Mouse (Mus musculus): ENCODE data around the gene Tctex1d2. TPM values are rescaled to one million over a fixed set of nuclear protein-coding genes. Genes with fewer than 3 reads are reported as not detected.

The Tctex1d2 gene
- total and polyA plus RNA-seq, 2 experiments from 2014 or later, result 8.7 to 53.7 TPM

- 90% methylated on average over 3 of the region's 3 CpGs for WGBS
- H3K27ac ChIP-seq, result no peak overlapping the region
- no peaks in the 10 kb centered on the region for H3K27me3 ChIP-seq (ENCODE audit: insufficient read depth, low read length)
- ATAC-seq (no peak), DNase-seq (ENCODE audit: low spot score) (no peak)
- H3K9me3 ChIP-seq (ENCODE audit: low read length), result no peaks in the 10 kb centered on the region
- H3K9ac ChIP-seq (replicated peaks; ENCODE audit: low read length), result no peak overlapping the region
- peaks cover 24% of the 10 kb centered on the region for H3K36me3 ChIP-seq (ENCODE audit: insufficient read depth, low read length)
- H3K4me3 ChIP-seq (ENCODE audit: low read length), result no peak overlapping the region
- H3K4me1 ChIP-seq (ENCODE audit: insufficient read depth, low read length), result no peaks in the 10 kb centered on the region
- no peak overlapping the region for H3K4me2 ChIP-seq (ENCODE audit: low read depth, low read length)
- no peak for TF ChIP-seq CTCF (IDR thresholded peaks at IDR 0.05; ENCODE audit: low read depth)
Measured at GRCm38 (mm10) chr16:32389841-32390240, 29.7 kb upstream of the Tctex1d2 start.

- no peaks in the 10 kb centered on the region for H3K27me3 ChIP-seq (ENCODE audit: insufficient read depth, low read length)
- no peak overlapping the region for H3K4me3 ChIP-seq (ENCODE audit: low read length)
- no peak overlapping the region for H3K4me2 ChIP-seq (ENCODE audit: low read depth, low read length)
- H3K4me1 ChIP-seq (ENCODE audit: insufficient read depth, low read length), result no peaks in the 10 kb centered on the region
- ATAC-seq (no peak), DNase-seq (ENCODE audit: low spot score) (no peak)
- TF ChIP-seq CTCF (IDR thresholded peaks at IDR 0.05; ENCODE audit: low read depth), result no peak
- peaks cover 15% of the 10 kb centered on the region for H3K36me3 ChIP-seq (ENCODE audit: insufficient read depth, low read length)
- H3K9me3 ChIP-seq (ENCODE audit: low read length), result no peaks in the 10 kb centered on the region
- H3K27ac ChIP-seq, result no peak overlapping the region
- WGBS, result 95% methylated on average over 3 of the region's 3 CpGs
- H3K9ac ChIP-seq (replicated peaks; ENCODE audit: low read length), result no peak overlapping the region
Measured at GRCm38 (mm10) chr16:32390882-32391281, 28.6 kb upstream of the Tctex1d2 start.

- no peak for DNase-seq (ENCODE audit: low spot score)
- Histone ChIP-seq H3K9me3 (ENCODE audit: low read length) (no peaks in the 10 kb centered on the region), H3K4me1 (ENCODE audit: insufficient read depth, low read length) (no peaks in the 10 kb centered on the region), H3K4me3 (ENCODE audit: low read length) (no peak overlapping the region), H3K9ac (replicated peaks; ENCODE audit: low read length) (no peak overlapping the region), H3K4me2 (ENCODE audit: low read depth, low read length) (no peak overlapping the region), H3K36me3 (ENCODE audit: insufficient read depth, low read length) (peaks cover 10% of the 10 kb centered on the region), H3K27ac (no peak overlapping the region), H3K27me3 (ENCODE audit: insufficient read depth, low read length) (no peaks in the 10 kb centered on the region)
- WGBS, result 67% methylated on average over 6 of the region's 6 CpGs
- TF ChIP-seq CTCF (IDR thresholded peaks at IDR 0.05; ENCODE audit: low read depth), result no peak
- no peak for ATAC-seq
Measured at GRCm38 (mm10) chr16:32395679-32396540, 23.6 kb upstream of the Tctex1d2 start.

GRCm38 (mm10) chr16:32396541-32396835, 23.0 kb upstream of the Tctex1d2 start:
- no peak overlapping the region for H3K4me2 ChIP-seq (ENCODE audit: low read depth, low read length)
- no peaks in the 10 kb centered on the region for H3K27me3 ChIP-seq (ENCODE audit: insufficient read depth, low read length)
- no peak for ATAC-seq
- H3K9ac ChIP-seq (replicated peaks; ENCODE audit: low read length), result no peak overlapping the region
- DNase-seq (ENCODE audit: low spot score), result no peak
- no peaks in the 10 kb centered on the region for H3K9me3 ChIP-seq (ENCODE audit: low read length)
- H3K27ac ChIP-seq, result no peak overlapping the region
- no peak for TF ChIP-seq CTCF (IDR thresholded peaks at IDR 0.05; ENCODE audit: low read depth)
- H3K36me3 ChIP-seq (ENCODE audit: insufficient read depth, low read length), result peaks cover 4% of the 10 kb centered on the region
- no peaks in the 10 kb centered on the region for H3K4me1 ChIP-seq (ENCODE audit: insufficient read depth, low read length)
- 62% methylated on average over 3 of the region's 3 CpGs for WGBS
- H3K4me3 ChIP-seq (ENCODE audit: low read length), result no peak overlapping the region

- no peak overlapping the region for H3K27ac ChIP-seq
- H3K9ac ChIP-seq (replicated peaks; ENCODE audit: low read length), result no peak overlapping the region
- no peaks in the 10 kb centered on the region for H3K4me1 ChIP-seq (ENCODE audit: insufficient read depth, low read length)
- H3K4me2 ChIP-seq (ENCODE audit: low read depth, low read length), result no peak overlapping the region
- ATAC-seq, result no peak
- H3K4me3 ChIP-seq (ENCODE audit: low read length), result no peak overlapping the region
- no peak for TF ChIP-seq CTCF (IDR thresholded peaks at IDR 0.05; ENCODE audit: low read depth)
- DNase-seq (ENCODE audit: low spot score), result no peak
- peaks cover under 1% of the 10 kb centered on the region; the same call in 1 of the 2 replicates for H3K36me3 ChIP-seq (ENCODE audit: insufficient read depth, low read length)
- WGBS, result 74% methylated on average over 3 of the region's 3 CpGs
- H3K27me3 ChIP-seq (ENCODE audit: insufficient read depth, low read length), result no peaks in the 10 kb centered on the region
- no peaks in the 10 kb centered on the region for H3K9me3 ChIP-seq (ENCODE audit: low read length)
Measured at GRCm38 (mm10) chr16:32398206-32398605, 21.3 kb upstream of the Tctex1d2 start.

DNA sequence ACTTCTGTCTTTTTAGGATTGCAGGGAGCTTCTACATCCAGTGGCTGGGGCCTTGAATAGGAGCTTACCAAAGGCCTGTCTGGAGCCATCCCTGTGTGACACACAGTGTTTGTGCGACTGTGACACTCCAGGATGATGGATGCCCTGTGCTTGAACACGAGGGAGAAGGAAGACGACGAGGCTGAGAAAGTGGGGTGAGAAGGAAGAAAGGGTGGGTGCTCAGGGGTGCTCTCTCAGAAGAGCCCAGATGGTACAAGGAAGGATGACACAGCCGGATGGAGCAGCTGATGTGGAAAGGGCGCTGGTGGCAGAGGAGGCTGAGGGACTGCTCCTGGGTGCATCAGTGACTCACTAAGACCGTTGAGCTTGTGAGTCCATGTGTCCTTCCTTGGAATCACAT, 19.2 kb upstream of the Tctex1d2 start, which contains the start of gene Tm4sf19:
TSS of gene Tm4sf19 (plus strand) at position 240 of the 400 bp plus-strand sequence.
- Histone ChIP-seq H3K4me1 (ENCODE audit: insufficient read depth, low read length) (no peaks in the 10 kb centered on the region), H3K9ac (replicated peaks; ENCODE audit: low read length) (no peak within 1 kb of the TSS), H3K9me3 (ENCODE audit: low read length) (no peaks in the 10 kb centered on the region), H3K36me3 (ENCODE audit: insufficient read depth, low read length) (no peaks in the 10 kb centered on the region), H3K27ac (no peak within 1 kb of the TSS), H3K27me3 (ENCODE audit: insufficient read depth, low read length) (no peaks in the 10 kb centered on the region), H3K4me2 (ENCODE audit: low read depth, low read length) (no peak within 1 kb of the TSS), H3K4me3 (ENCODE audit: low read length) (no peak within 1 kb of the TSS)
- no peak for DNase-seq (ENCODE audit: low spot score)
- 80% methylated on average over 7 of the region's 7 CpGs for WGBS
- TF ChIP-seq CTCF (IDR thresholded peaks at IDR 0.05; ENCODE audit: low read depth), result no peak
- no peak for ATAC-seq

DNA sequence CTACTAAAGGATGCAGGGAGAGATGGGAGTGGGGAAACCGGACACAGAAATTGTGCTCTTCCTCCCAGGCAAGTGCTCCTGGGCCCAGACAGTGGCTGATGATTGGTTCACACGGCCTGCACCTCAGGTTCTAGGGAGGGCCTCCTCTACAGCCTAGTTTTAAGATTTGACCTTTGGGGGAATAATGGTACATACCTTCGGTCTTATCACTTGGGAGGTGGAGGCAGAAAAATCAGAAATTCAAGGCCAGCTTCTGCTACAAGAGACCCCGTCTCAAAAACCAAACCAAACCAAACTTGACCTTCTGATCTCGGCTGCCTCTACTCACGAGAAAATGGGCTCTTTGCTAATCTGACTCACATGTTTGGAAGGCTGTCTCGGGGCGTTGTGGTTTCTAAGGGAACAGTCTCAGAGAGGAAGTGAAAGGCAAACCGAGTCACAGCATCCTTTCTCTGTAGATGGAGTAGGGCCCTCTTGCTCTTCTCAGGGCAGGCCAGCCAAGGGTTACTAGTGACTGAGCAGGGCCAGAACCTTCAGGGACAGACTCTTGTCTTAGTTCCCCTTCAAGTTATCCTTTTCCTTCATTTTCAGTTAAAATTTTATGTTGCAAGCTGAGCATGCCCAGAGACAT, 18.1 kb upstream of the Tctex1d2 start:
- ATAC-seq (no peak), DNase-seq (ENCODE audit: low spot score) (no peak)
- H3K4me2 ChIP-seq (ENCODE audit: low read depth, low read length), result no peak overlapping the region
- no peak overlapping the region for H3K4me3 ChIP-seq (ENCODE audit: low read length)
- H3K27ac ChIP-seq, result no peak overlapping the region
- H3K36me3 ChIP-seq (ENCODE audit: insufficient read depth, low read length), result no peaks in the 10 kb centered on the region
- no peaks in the 10 kb centered on the region for H3K4me1 ChIP-seq (ENCODE audit: insufficient read depth, low read length)
- WGBS, result 84% methylated on average over 9 of the region's 9 CpGs
- TF ChIP-seq CTCF (IDR thresholded peaks at IDR 0.05; ENCODE audit: low read depth), result no peak
- H3K9ac ChIP-seq (replicated peaks; ENCODE audit: low read length), result no peak overlapping the region
- H3K9me3 ChIP-seq (ENCODE audit: low read length), result no peaks in the 10 kb centered on the region
- no peaks in the 10 kb centered on the region for H3K27me3 ChIP-seq (ENCODE audit: insufficient read depth, low read length)

Data from hindbrain, postnatal 0 days (tissue).